Mouse (Mus musculus) ovary, postnatal 14 days (tissue): ENCODE results near the gene Rpl12.
A peak's percentile ranks its signal among the peaks of the same experiment; 100 is the strongest.
"Not testable (repeated sequence)": the region's sequence is repeated elsewhere in the genome, so short reads cannot be mapped to it uniquely, and the experiment has no call there.

Experiments used
- DNase-seq: peaks from one replicate; pipeline ENCODE4 v3.0.0; 2022; ENCODE audit warnings: low spot score

Rpl12 gene

DNA sequence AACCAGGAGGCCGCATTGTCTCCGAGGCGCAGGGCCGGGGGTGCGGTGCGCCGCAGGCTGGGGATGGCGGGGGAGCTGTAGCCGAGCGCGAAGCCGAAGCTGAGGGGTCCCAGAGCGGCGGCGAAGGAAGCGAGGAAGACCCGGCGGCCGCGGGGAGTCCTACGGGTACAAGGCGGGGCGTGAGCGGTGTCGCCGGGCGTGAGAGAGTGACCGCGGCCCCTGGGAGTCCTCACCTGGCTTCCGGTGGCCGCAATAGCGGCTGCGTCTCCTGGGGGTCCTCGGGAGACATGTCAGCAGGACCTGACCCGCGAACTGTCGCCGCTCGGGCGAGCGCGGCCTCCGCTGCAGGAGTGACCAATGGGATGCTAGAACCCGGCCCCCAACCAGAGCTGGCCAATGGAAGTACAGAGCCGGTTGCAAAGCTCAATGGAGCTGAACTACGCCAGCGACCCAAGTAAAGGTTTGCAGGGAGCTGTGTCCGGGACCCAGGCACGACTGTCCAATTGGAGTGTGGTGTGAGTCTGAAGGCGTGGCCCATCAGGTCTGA lies 20.4 kb downstream of the Rpl12 start, which contains the start of gene Slc2a8:
Slc2a8 (minus strand) TSS at position 359 of the 547 bp plus-strand sequence.
- DNase-seq, result peak; percentile 80

GRCm38 (mm10) chr2:32982700-32983099 lies 21.3 kb downstream of the Rpl12 start:
- DNase-seq, result no peak

- DNase-seq, result no peak
Observed at GRCm38 (mm10) chr2:32983617-32984016, 22.3 kb downstream of the Rpl12 start.

- DNase-seq, result no peak
Observed at GRCm38 (mm10) chr2:32985844-32986243, 24.5 kb downstream of the Rpl12 start.

DNA sequence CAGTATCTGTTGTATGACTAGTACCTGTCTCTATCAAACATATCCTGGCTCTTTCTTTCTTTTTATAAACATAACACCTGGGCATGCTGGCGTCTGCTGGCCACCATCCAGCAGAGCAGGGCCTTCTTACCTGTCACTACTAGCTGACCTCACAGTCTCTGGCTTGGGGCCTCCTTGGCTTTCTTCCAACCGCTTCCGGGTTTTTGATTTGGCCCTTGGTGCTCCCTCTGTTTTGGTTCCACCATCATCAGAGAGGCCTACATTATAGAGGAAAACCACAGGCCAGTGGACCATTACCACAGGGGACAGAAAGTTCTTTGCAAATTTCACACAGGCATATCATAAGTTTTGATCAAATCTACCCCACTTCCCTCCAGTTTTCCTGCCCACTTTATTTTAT lies 28.0 kb downstream of the Rpl12 start:
- DNase-seq, result no peak

- DNase-seq, result no peak
Observed at GRCm38 (mm10) chr2:32990167-32990832, 28.9 kb downstream of the Rpl12 start.

GRCm38 (mm10) chr2:32992130-32992529 lies 30.8 kb downstream of the Rpl12 start:
- no peak for DNase-seq

- DNase-seq, result no peak
Observed at GRCm38 (mm10) chr2:32997081-32997480, 35.7 kb downstream of the Rpl12 start.

DNA sequence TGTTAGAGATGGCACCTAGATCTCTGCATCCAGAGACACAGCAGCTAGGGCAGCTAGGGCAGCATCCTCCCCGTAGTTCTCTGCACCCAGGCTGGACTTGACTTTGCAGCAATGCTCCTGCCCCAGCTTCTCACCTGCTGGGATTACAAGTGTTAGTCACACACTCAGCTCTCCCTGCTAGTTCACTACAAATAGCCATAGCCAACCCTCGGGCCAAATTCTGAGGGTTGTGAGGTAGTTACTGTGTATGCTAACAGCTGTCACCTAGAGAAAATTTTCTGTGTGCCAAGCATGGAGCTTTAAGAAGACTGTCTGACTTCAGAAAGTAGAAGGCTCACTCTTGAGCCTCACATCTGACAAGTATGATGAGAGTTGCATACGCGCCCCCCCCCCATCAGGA lies 36.4 kb downstream of the Rpl12 start:
- no peak for DNase-seq

DNA sequence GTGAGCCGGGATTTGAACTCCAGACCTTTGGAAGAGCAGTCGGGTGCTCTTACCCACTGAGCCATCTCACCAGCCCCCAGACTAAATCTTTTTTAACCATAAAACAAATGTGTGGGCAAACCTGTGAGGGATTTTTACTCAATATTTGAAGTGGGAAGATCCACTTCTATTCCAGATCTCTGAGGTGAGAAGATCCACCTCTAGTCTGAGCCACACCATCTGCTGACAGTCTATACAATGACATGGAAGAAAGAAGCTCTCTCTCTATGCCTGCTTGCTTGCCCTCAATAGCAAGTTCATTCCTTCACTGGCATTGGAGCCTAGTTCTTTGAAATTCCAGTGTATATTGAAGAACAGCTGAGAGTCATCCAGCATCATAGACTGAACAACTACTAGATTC lies 38.4 kb downstream of the Rpl12 start:
- no peak for DNase-seq

DNA sequence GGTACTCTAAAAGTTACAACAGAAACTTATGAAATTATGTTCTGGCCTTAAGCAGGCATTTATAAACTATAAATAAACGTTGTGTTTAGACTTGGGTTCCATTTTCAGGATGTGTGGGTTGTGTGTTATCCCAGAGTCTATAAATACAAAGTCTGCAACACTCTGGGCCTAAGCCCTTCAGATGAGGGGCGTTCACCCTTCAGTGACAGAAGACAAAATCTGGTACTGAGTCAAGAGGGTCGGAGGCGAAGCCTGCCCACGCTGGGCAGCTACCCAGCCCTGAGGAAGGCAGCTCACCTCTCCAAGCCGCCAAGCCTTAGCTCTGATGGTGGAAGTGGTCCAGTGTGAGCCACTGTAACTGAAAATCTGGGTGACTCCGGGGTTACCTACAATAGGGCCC lies 40.8 kb downstream of the Rpl12 start:
- no peak for DNase-seq

GRCm38 (mm10) chr2:33005041-33005440 lies 43.7 kb downstream of the Rpl12 start:
- DNase-seq, result no peak

GRCm38 (mm10) chr2:33009055-33009454 lies 47.7 kb downstream of the Rpl12 start:
- DNase-seq, result not testable (repeated sequence)

GRCm38 (mm10) chr2:33014877-33015276 lies 53.5 kb downstream of the Rpl12 start:
- no peak for DNase-seq
